Mouse (Mus musculus): Measurements from ENCODE around the gene Usp24. TPM values are rescaled to one million over a fixed set of nuclear protein-coding genes. Genes with fewer than 3 reads are reported as not detected.

The Usp24 gene
- polyA plus RNA-seq, 1 experiment, result 20.7 TPM

DNA sequence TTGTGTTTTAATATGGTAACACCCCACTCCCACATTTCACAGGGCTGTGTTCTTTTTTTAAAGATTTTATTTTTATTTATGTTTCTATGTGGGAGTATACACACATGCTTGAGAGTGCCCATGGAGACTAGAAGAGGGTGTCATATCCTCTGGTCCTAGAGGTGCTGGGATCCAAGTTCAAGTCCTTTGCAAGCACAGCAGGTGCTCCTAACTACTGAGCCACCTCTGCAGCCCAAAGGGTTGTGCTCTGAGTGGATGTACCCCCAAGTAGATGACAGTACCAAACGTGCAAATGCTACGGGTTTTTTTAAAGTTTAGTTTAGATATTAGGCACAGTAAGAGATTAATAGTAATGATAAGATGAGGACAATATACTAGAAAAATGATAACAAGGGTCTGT, 119.4 kb downstream of the Usp24 start:
- TF ChIP-seq POLR2A (IDR thresholded peaks at IDR 0.05; ENCODE audit: borderline replicate concordance, extremely low read depth, insufficient read depth, insufficient read length, poor library complexity, severe bottlenecking), result no peak
- no peak for TF ChIP-seq CTCF (IDR thresholded peaks at IDR 0.05; ENCODE audit: borderline replicate concordance, extremely low read depth, insufficient read depth, insufficient read length)

DNA sequence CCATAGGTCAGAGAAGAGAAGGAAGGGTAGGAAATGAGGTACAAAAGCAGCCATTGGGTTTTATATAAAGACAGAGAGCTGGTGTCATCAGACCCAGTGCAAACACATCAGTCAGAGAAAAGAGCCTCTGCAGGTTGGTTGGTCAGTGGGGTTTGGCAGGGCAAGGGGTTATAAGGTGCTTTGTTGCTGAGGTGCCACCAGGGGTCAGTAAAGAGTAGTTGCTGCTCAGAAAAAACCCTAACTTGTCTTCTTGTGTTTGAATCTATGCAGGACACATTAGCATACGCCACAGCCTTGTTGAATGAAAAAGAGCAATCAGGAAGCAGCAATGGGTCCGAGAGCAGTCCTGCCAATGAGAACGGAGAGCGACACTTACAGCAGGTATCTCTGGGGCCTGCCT, 120.5 kb downstream of the Usp24 start:
- TF ChIP-seq POLR2A (IDR thresholded peaks at IDR 0.05; ENCODE audit: borderline replicate concordance, extremely low read depth, insufficient read depth, insufficient read length, poor library complexity, severe bottlenecking), result no peak
- TF ChIP-seq CTCF (IDR thresholded peaks at IDR 0.05; ENCODE audit: borderline replicate concordance, extremely low read depth, insufficient read depth, insufficient read length), result peak; percentile 75; the same call in 1 of the 2 replicates
- DNase-seq (ENCODE audit: low read depth), result peak; percentile 68

More for the DNA sequence above, 119.4 kb downstream of the Usp24 start:
- DNase-seq (ENCODE audit: low read depth), result no peak

DNA sequence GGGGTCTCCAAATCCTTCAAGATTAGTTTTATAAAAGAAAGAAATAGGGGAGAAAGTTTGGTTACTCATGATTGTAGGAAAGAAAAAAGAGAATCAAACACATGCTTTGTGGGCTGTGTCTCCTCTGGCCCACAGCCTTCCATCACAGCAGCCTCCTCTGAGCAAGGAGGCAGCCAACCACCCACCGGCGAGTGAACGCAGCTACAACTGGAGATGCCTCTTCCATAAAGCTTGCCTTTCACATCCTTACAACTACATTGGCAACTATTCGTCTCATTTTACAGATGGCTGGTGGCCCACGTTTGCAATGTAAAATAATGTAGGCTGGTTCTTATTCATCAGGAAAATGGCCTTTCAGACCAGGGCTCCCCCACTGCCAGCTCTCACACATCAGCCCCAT, 121.2 kb downstream of the Usp24 start:
- TF ChIP-seq CTCF (IDR thresholded peaks at IDR 0.05; ENCODE audit: borderline replicate concordance, extremely low read depth, insufficient read depth, insufficient read length) (no peak), POLR2A (IDR thresholded peaks at IDR 0.05; ENCODE audit: borderline replicate concordance, extremely low read depth, insufficient read depth, insufficient read length, poor library complexity, severe bottlenecking) (no peak)
- no peak for DNase-seq (ENCODE audit: low read depth)

- DNase-seq (ENCODE audit: low read depth), result no peak
- TF ChIP-seq CTCF (IDR thresholded peaks at IDR 0.05; ENCODE audit: borderline replicate concordance, extremely low read depth, insufficient read depth, insufficient read length) (no peak), POLR2A (IDR thresholded peaks at IDR 0.05; ENCODE audit: borderline replicate concordance, extremely low read depth, insufficient read depth, insufficient read length, poor library complexity, severe bottlenecking) (no peak)
These were observed 122.8 kb downstream of the Usp24 start for GRCm38 (mm10) chr4:106438763-106439162.

DNA sequence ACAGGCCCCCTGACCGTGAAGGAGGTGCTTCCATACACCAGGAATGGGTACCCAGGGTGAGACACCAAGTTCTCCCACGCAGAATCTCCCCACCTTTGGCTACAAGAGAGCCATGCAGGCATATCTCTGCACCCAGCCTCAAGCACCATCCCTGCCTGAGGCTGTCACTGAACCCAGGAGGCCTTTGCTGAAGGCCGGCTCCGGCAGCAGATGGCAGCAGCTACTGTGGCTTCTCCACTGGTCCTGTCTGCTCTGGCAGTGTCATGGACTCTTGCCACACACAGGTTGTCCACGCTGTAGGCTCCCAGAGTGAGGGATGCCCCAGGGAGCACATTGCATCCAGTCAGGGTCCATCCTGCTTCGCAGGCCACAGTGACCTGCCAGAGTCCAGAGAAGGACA, 127.2 kb downstream of the Usp24 start:
- no peak for DNase-seq (ENCODE audit: low read depth)
- TF ChIP-seq CTCF (IDR thresholded peaks at IDR 0.05; ENCODE audit: borderline replicate concordance, extremely low read depth, insufficient read depth, insufficient read length) (no peak), POLR2A (IDR thresholded peaks at IDR 0.05; ENCODE audit: borderline replicate concordance, extremely low read depth, insufficient read depth, insufficient read length, poor library complexity, severe bottlenecking) (no peak)

- DNase-seq (ENCODE audit: low read depth), result no peak
These were observed 133.3 kb downstream of the Usp24 start for GRCm38 (mm10) chr4:106449306-106449705.

DNA sequence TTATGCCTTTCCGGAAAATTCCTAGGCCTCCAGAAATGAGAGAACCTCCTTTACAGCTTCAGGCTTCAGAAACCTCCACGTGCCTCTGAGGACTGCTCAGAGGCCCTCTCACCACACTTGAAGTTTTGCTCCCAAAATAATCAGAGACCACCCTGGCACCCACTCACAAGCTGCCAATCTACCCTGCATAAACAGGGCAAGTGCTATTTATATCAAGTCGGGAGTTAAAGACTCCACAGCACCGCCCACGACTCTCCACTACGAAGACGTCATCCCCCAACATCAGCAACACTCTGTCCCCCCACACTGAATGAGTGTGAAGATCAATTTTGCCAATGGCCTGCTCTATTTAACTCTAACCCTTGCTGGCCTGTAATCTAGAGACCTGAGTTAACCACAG, 136.4 kb downstream of the Usp24 start:
- TF ChIP-seq CTCF (IDR thresholded peaks at IDR 0.05; ENCODE audit: borderline replicate concordance, extremely low read depth, insufficient read depth, insufficient read length), result no peak
- no peak for TF ChIP-seq POLR2A (IDR thresholded peaks at IDR 0.05; ENCODE audit: borderline replicate concordance, extremely low read depth, insufficient read depth, insufficient read length, poor library complexity, severe bottlenecking)
- no peak for DNase-seq (ENCODE audit: low read depth)

More at GRCm38 (mm10) chr4:106449306-106449705, 133.3 kb downstream of the Usp24 start:
- TF ChIP-seq POLR2A (IDR thresholded peaks at IDR 0.05; ENCODE audit: borderline replicate concordance, extremely low read depth, insufficient read depth, insufficient read length, poor library complexity, severe bottlenecking), result no peak
- TF ChIP-seq CTCF (IDR thresholded peaks at IDR 0.05; ENCODE audit: borderline replicate concordance, extremely low read depth, insufficient read depth, insufficient read length), result no peak

GRCm38 (mm10) chr4:106453108-106453507, 137.1 kb downstream of the Usp24 start:
- no peak for TF ChIP-seq CTCF (IDR thresholded peaks at IDR 0.05; ENCODE audit: borderline replicate concordance, extremely low read depth, insufficient read depth, insufficient read length)
- TF ChIP-seq POLR2A (IDR thresholded peaks at IDR 0.05; ENCODE audit: borderline replicate concordance, extremely low read depth, insufficient read depth, insufficient read length, poor library complexity, severe bottlenecking), result no peak

DNA sequence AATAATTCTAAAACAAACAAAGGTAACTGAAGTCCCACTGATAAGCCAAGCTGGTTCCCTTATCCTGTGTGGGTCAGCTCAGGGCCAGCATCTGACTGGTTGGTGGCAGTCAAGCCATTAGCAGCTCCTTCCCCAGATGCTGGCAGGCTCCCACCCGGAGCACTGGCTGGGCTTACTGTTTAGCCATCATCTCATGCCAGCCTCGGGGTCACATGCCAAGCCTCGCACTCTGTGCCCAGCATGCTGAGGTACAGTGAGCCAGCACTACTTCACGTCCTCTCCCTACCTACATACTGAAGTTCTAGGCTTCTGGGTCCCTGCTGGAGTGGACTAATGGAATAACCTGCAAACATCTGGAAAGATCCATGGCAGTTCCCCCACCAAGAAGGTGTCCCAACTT, 137.5 kb downstream of the Usp24 start:
- TF ChIP-seq POLR2A (IDR thresholded peaks at IDR 0.05; ENCODE audit: borderline replicate concordance, extremely low read depth, insufficient read depth, insufficient read length, poor library complexity, severe bottlenecking) (no peak), CTCF (IDR thresholded peaks at IDR 0.05; ENCODE audit: borderline replicate concordance, extremely low read depth, insufficient read depth, insufficient read length) (no peak)
- no peak for DNase-seq (ENCODE audit: low read depth)

More at GRCm38 (mm10) chr4:106453108-106453507, 137.1 kb downstream of the Usp24 start:
- no peak for DNase-seq (ENCODE audit: low read depth)

- DNase-seq (ENCODE audit: low read depth), result no peak
- no peak for TF ChIP-seq CTCF (IDR thresholded peaks at IDR 0.05; ENCODE audit: borderline replicate concordance, extremely low read depth, insufficient read depth, insufficient read length)
- no peak for TF ChIP-seq POLR2A (IDR thresholded peaks at IDR 0.05; ENCODE audit: borderline replicate concordance, extremely low read depth, insufficient read depth, insufficient read length, poor library complexity, severe bottlenecking)
These were observed 138.5 kb downstream of the Usp24 start for GRCm38 (mm10) chr4:106454541-106454940.

GRCm38 (mm10) chr4:106462016-106462415, 146.0 kb downstream of the Usp24 start:
- no peak for TF ChIP-seq POLR2A (IDR thresholded peaks at IDR 0.05; ENCODE audit: borderline replicate concordance, extremely low read depth, insufficient read depth, insufficient read length, poor library complexity, severe bottlenecking)
- no peak for TF ChIP-seq CTCF (IDR thresholded peaks at IDR 0.05; ENCODE audit: borderline replicate concordance, extremely low read depth, insufficient read depth, insufficient read length)
- DNase-seq (ENCODE audit: low read depth), result no peak

DNA sequence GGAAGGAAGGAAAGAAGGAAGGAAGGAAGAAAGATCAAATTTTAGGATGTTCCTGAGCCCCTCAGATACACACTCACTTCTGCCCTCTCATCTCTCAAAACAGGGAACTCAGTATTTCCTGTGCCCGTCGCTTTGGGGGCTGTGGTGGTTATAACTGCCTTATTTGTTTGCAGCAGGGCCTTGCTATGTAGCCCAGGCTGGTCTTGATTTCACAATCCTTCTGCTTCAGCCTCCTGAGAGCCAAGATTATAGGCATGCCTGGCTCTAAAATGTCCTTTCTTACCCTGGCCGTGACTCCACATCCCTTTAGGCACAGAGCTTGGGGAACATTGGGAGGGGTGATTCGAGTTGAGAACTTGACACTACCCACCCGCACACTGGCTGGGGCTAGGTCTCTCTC, 146.5 kb downstream of the Usp24 start:
- TF ChIP-seq CTCF (IDR thresholded peaks at IDR 0.05; ENCODE audit: borderline replicate concordance, extremely low read depth, insufficient read depth, insufficient read length) (no peak), POLR2A (IDR thresholded peaks at IDR 0.05; ENCODE audit: borderline replicate concordance, extremely low read depth, insufficient read depth, insufficient read length, poor library complexity, severe bottlenecking) (no peak)

More for the DNA sequence above, 146.5 kb downstream of the Usp24 start:
- no peak for DNase-seq (ENCODE audit: low read depth)
